Mouse (Mus musculus) MEL (cell line): Measurements from ENCODE around the gene Rem1. TPM values are rescaled to one million over a fixed set of nuclear protein-coding genes. Genes with fewer than 3 reads are reported as not detected.

Experiments used
- DNase-seq: peaks from one replicate; pipeline ENCODE4 v3.0.0; 2011; ENCODE audit warnings: low read depth, low spot score
- H3K27ac ChIP-seq: 2 replicates; pipeline ENCODE4 v1.5.1; 2012; ENCODE audit warnings: low read depth, mild to moderate bottlenecking, control low read depth, low read length, moderate library complexity; ENCODE audit not compliant: control insufficient read depth
- H3K27me3 ChIP-seq, 2 experiments: fragments of 150-350 bp in 1 of 2; sonication (generic) in 1 of 2; 2 replicates each; pipeline ENCODE4 v1.6.1; 2012; ENCODE audit warnings: low read length in 2 of 2, mild to moderate bottlenecking in 2 of 2, improper control_type of control experiment in 1 of 2, moderate library complexity in 1 of 2; ENCODE audit not compliant: insufficient read depth in 2 of 2, control insufficient read depth in 1 of 2
- H3K36me3 ChIP-seq, 2 experiments: 2 replicates each; pipeline ENCODE4 v1.6.1; 2012 to 2014; ENCODE audit warnings: low read length in 2 of 2, improper control_type of control experiment in 1 of 2, inconsistent platforms in 1 of 2, mild to moderate bottlenecking in 1 of 2; ENCODE audit not compliant: insufficient read depth in 2 of 2, control insufficient read depth in 1 of 2
- H3K4me1 ChIP-seq, 2 experiments: fragments of 150-350 bp in 1 of 2; sonication (generic) in 1 of 2; 2 replicates each; pipeline ENCODE4 v1.6.1; 2012; ENCODE audit warnings: low read length in 2 of 2, improper control_type of control experiment in 1 of 2, mild to moderate bottlenecking in 1 of 2; ENCODE audit not compliant: insufficient read depth in 2 of 2, control insufficient read depth in 1 of 2
- H3K4me3 ChIP-seq, 2 experiments: fragments of 150-350 bp in 1 of 2; sonication (generic) in 1 of 2; 2 replicates each; pipeline ENCODE4 v1.5.1; 2012; ENCODE audit warnings: low read depth in 2 of 2, low read length in 2 of 2, mild to moderate bottlenecking in 2 of 2, moderate library complexity in 2 of 2, control low read depth in 1 of 2, improper control_type of control experiment in 1 of 2; ENCODE audit not compliant: control insufficient read depth in 1 of 2, insufficient read depth in 1 of 2
- H3K79me2 ChIP-seq: 2 replicates; pipeline ENCODE4 v1.6.1; 2012; ENCODE audit warnings: mild to moderate bottlenecking, low read length, moderate library complexity; ENCODE audit not compliant: control insufficient read depth, poor library complexity, insufficient read depth
- H3K9ac ChIP-seq: 2 replicates; pipeline ENCODE4 v1.6.1; 2012; ENCODE audit warnings: low read depth, mild to moderate bottlenecking, control low read depth, low read length, moderate library complexity; ENCODE audit not compliant: control insufficient read depth, poor library complexity, severe bottlenecking
- H3K9me3 ChIP-seq: fragments of 150-350 bp; sonication (generic); replicated peaks from 2 replicates; pipeline ENCODE4 v1.6.1; 2012; ENCODE audit warnings: mild to moderate bottlenecking, low read length, improper control_type of control experiment, moderate library complexity; ENCODE audit not compliant: insufficient read depth
- BHLHE40 ChIP-seq: IDR thresholded peaks from 2 replicates; pipeline ENCODE4 v1.6.1; 2012; ENCODE audit warnings: low read depth, mild to moderate bottlenecking, inconsistent platforms, low read length, improper control_type of control experiment, borderline replicate concordance
- CTCF ChIP-seq, 3 experiments: IDR thresholded peaks in 2 of 3; conservative IDR thresholded peaks in 1 of 3; 2 replicates each; pipeline ENCODE4 v1.5.1; 2011 to 2012; ENCODE audit warnings: low read length in 3 of 3, low read depth in 2 of 3, mild to moderate bottlenecking in 2 of 3, improper control_type of control experiment in 1 of 3, inconsistent platforms in 1 of 3, mixed read lengths in 1 of 3, moderate library complexity in 1 of 3; ENCODE audit not compliant: control insufficient read depth in 1 of 3, insufficient read depth in 1 of 3, poor library complexity in 1 of 3, severe bottlenecking in 1 of 3
- E2F4 ChIP-seq: IDR thresholded peaks from 2 replicates; pipeline ENCODE4 v1.6.1; 2011; ENCODE audit warnings: low read depth, low read length, improper control_type of control experiment, borderline replicate concordance
- ELF1 ChIP-seq: IDR thresholded peaks from 2 replicates; pipeline ENCODE4 v1.6.1; 2014; ENCODE audit warnings: low read depth, mild to moderate bottlenecking, inconsistent platforms, low read length, improper control_type of control experiment, moderate library complexity
- EP300 ChIP-seq, 2 experiments: IDR thresholded peaks; 2 replicates each; pipeline ENCODE4 v1.6.1; 2011; ENCODE audit warnings: improper control_type of control experiment in 2 of 2, low read length in 2 of 2, low read depth in 1 of 2, mild to moderate bottlenecking in 1 of 2
- ETS1 ChIP-seq: IDR thresholded peaks from 2 replicates; pipeline ENCODE4 v1.6.1; 2012; ENCODE audit warnings: low read depth, mild to moderate bottlenecking, inconsistent platforms, low read length, improper control_type of control experiment, moderate library complexity
- GABPA ChIP-seq: IDR thresholded peaks from 2 replicates; pipeline ENCODE4 v1.6.1; 2012; ENCODE audit warnings: low read depth, mild to moderate bottlenecking, inconsistent platforms, low read length, improper control_type of control experiment, moderate library complexity
- GATA1 ChIP-seq: IDR thresholded peaks from 2 replicates; pipeline ENCODE4 v1.6.1; 2011; ENCODE audit warnings: low read depth, low read length, improper control_type of control experiment
- HCFC1 ChIP-seq: IDR thresholded peaks from 2 replicates; pipeline ENCODE4 v1.6.1; 2012; ENCODE audit warnings: low read depth, mild to moderate bottlenecking, inconsistent platforms, low read length, improper control_type of control experiment, moderate library complexity
- MEF2A ChIP-seq: IDR thresholded peaks from 2 replicates; pipeline ENCODE4 v1.6.1; 2014; ENCODE audit warnings: low read depth, mild to moderate bottlenecking, inconsistent platforms, low read length, improper control_type of control experiment; ENCODE audit not compliant: poor library complexity, insufficient replicate concordance, severe bottlenecking; ENCODE audit errors: extremely low read depth
- MXI1 ChIP-seq: IDR thresholded peaks from 2 replicates; pipeline ENCODE4 v1.6.1; 2011; ENCODE audit warnings: mild to moderate bottlenecking, low read depth, low read length, improper control_type of control experiment
- MYB ChIP-seq: IDR thresholded peaks from 2 replicates; pipeline ENCODE4 v1.6.1; 2011; ENCODE audit warnings: mild to moderate bottlenecking, low read depth, low read length, improper control_type of control experiment
- NRF1 ChIP-seq: IDR thresholded peaks from 2 replicates; pipeline ENCODE4 v1.6.1; 2014; ENCODE audit warnings: low read depth, mild to moderate bottlenecking, inconsistent platforms, low read length, improper control_type of control experiment, moderate library complexity; ENCODE audit not compliant: poor library complexity, insufficient read depth, severe bottlenecking
- POLR2A ChIP-seq, 2 experiments: IDR thresholded peaks; 2 replicates each; pipeline ENCODE4 v1.6.1; 2011 to 2012; ENCODE audit warnings: low read length in 2 of 2, mild to moderate bottlenecking in 2 of 2, control low read depth in 1 of 2, improper control_type of control experiment in 1 of 2, low read depth in 1 of 2, moderate library complexity in 1 of 2; ENCODE audit not compliant: control insufficient read depth in 1 of 2, insufficient read depth in 1 of 2, poor library complexity in 1 of 2
- RAD21 ChIP-seq: IDR thresholded peaks from 2 replicates; pipeline ENCODE4 v1.6.1; 2011; ENCODE audit warnings: mild to moderate bottlenecking, low read depth, low read length, improper control_type of control experiment
- RCOR1 ChIP-seq: IDR thresholded peaks from 2 replicates; pipeline ENCODE4 v1.6.1; 2012; ENCODE audit warnings: low read depth, mild to moderate bottlenecking, inconsistent platforms, low read length, improper control_type of control experiment
- SMC3 ChIP-seq: IDR thresholded peaks from 2 replicates; pipeline ENCODE4 v1.6.1; 2011; ENCODE audit warnings: low read depth, low read length, improper control_type of control experiment
- TAL1 ChIP-seq: IDR thresholded peaks from 2 replicates; pipeline ENCODE4 v1.6.1; 2012; ENCODE audit warnings: mild to moderate bottlenecking, inconsistent platforms, low read length, moderate library complexity, mixed read lengths
- USF1 ChIP-seq: IDR thresholded peaks from 2 replicates; pipeline ENCODE4 v1.6.1; 2014; ENCODE audit warnings: low read depth, mild to moderate bottlenecking, inconsistent platforms, low read length, improper control_type of control experiment, moderate library complexity
- USF2 ChIP-seq, 2 experiments: IDR thresholded peaks; 2 replicates each; pipeline ENCODE4 v1.6.1; 2011 to 2012; ENCODE audit warnings: improper control_type of control experiment in 2 of 2, low read length in 2 of 2, borderline replicate concordance in 1 of 2, inconsistent platforms in 1 of 2, low read depth in 1 of 2, mild to moderate bottlenecking in 1 of 2; ENCODE audit not compliant: insufficient read depth in 1 of 2
- ZC3H11A ChIP-seq: IDR thresholded peaks from 2 replicates; pipeline ENCODE4 v1.6.1; 2012; ENCODE audit warnings: low read depth, mild to moderate bottlenecking, inconsistent platforms, low read length, improper control_type of control experiment
- ZMIZ1 ChIP-seq: IDR thresholded peaks from 2 replicates; pipeline ENCODE4 v1.6.1; 2012; ENCODE audit warnings: low read depth, mild to moderate bottlenecking, inconsistent platforms, low read length, improper control_type of control experiment, moderate library complexity
- ZNF384 ChIP-seq: IDR thresholded peaks from 2 replicates; pipeline ENCODE4 v1.6.1; 2012; ENCODE audit warnings: low read depth, mild to moderate bottlenecking, inconsistent platforms, low read length, improper control_type of control experiment
- polyA plus RNA-seq, 2 experiments: library from polyadenylated mRNA; stranded (reverse) in 1 of 2; unstranded in 1 of 2; fragments of >175 nt in 1 of 2; fragments of >200 nt in 1 of 2; gene quantifications; 2 replicates each; pipeline versions ENCODE4 v1.2.1 to v1.2.4; 2012; ENCODE audit warnings: low replicate concordance in 2 of 2, low read depth in 1 of 2; ENCODE audit not compliant: insufficient read length in 2 of 2, insufficient read depth in 1 of 2, missing spikeins in 1 of 2
- total RNA-seq: library from RNA; depleted of rRNA; stranded (reverse); fragments of 300-350 nt; gene quantifications from 2 replicates; pipeline ENCODE4 v1.2.3, GENCODE M21; 2012

Rem1 gene
- total and polyA plus RNA-seq, 3 experiments, result not detected

- H3K4me1 ChIP-seq, result no peaks in the 10 kb centered on the region
- H3K79me2 ChIP-seq, result no peaks in the 10 kb centered on the region
- no peak overlapping the region for H3K27ac ChIP-seq
- TF ChIP-seq GABPA (no peak), NRF1 (no peak), SMC3 (no peak), TAL1 (no peak), EP300 (IDR thresholded peaks at IDR 0.05; ENCODE audit: low read depth in 1 of 2, low read length in 2 of 2) (no peak), ZMIZ1 (no peak), E2F4 (no peak), MEF2A (no peak), BHLHE40 (no peak), GATA1 (no peak), ZC3H11A (no peak), USF2 (IDR thresholded peaks at IDR 0.05; ENCODE audit: borderline replicate concordance in 1 of 2, insufficient read depth in 1 of 2, low read depth in 1 of 2, low read length in 2 of 2) (no peak), MYB (no peak), RAD21 (no peak), USF1 (no peak), POLR2A (IDR thresholded peaks at IDR 0.05; ENCODE audit: control insufficient read depth in 1 of 2, insufficient read depth in 1 of 2, low read depth in 1 of 2, low read length in 2 of 2, poor library complexity in 1 of 2) (no peak), HCFC1 (no peak), RCOR1 (no peak), MXI1 (no peak), ELF1 (no peak)
- H3K36me3 ChIP-seq, result no peaks in the 10 kb centered on the region
- no peak overlapping the region for H3K9ac ChIP-seq
- peaks cover 0 to 7% of the 10 kb centered on the region in 2 experiments; a peak in 2 of 4 replicates for H3K27me3 ChIP-seq
- H3K4me3 ChIP-seq, result no peak overlapping the region
- DNase-seq, result no peak
- H3K9me3 ChIP-seq, result no peaks in the 10 kb centered on the region
Measured at GRCm38 (mm10) chr2:152629904-152630303, 3.2 kb downstream of the Rem1 start.

GRCm38 (mm10) chr2:152633334-152633733 is 6.6 kb downstream of the Rem1 start:
- Histone ChIP-seq H3K9ac (no peak overlapping the region), H3K9me3 (no peaks in the 10 kb centered on the region), H3K4me3 (no peak overlapping the region), H3K27me3 (peaks cover 2 to 9% of the 10 kb centered on the region in 2 experiments; a peak in 3 of 4 replicates), H3K4me1 (no peaks in the 10 kb centered on the region), H3K27ac (no peak overlapping the region), H3K36me3 (no peaks in the 10 kb centered on the region), H3K79me2 (no peaks in the 10 kb centered on the region)
- no peak for DNase-seq
- TF ChIP-seq CTCF (IDR thresholded peaks at IDR 0.05 in 2 of 3, conservative IDR thresholded peaks at IDR 0.05 in 1 of 3; ENCODE audit: control insufficient read depth in 1 of 3, insufficient read depth in 1 of 3, low read depth in 2 of 3, low read length in 3 of 3, poor library complexity in 1 of 3, severe bottlenecking in 1 of 3), result no peak
- TF ChIP-seq ETS1, result no peak
- TF ChIP-seq MEF2A, result no peak
- TF ChIP-seq ZNF384, result no peak
